Mouse (Mus musculus) E14TG2a.4 (cell line): ENCODE measurements at regions not wholly inside any gene's neighbourhood (a gene's known extent, or its start where the extent isn't known, plus 50 kb on each side); places are given as distances from the start of the nearest gene placed in this dataset.

ENCODE experiments used
- CTCF ChIP-seq: conservative IDR thresholded peaks from 2 replicates; pipeline ENCODE4 v1.5.1; 2014; ENCODE audit warnings: low read length
- NANOG ChIP-seq: IDR thresholded peaks from 2 replicates; pipeline ENCODE4 v1.6.1; 2014; ENCODE audit warnings: borderline replicate concordance, low read length, mixed read lengths
- POU5F1 ChIP-seq: IDR thresholded peaks from 2 replicates; pipeline ENCODE4 v1.6.1; 2014; ENCODE audit warnings: low read length, borderline replicate concordance

- TF ChIP-seq CTCF = no peak
- no peak for TF ChIP-seq POU5F1
- no peak for TF ChIP-seq NANOG
These were observed 412.5 kb downstream of the Inhba start for GRCm38 (mm10) chr13:16424147-16424546.
